Mouse (Mus musculus) lung, adult 2 months (tissue): ENCODE data around the gene Tmem256.

Source experiments
- CTCF ChIP-seq: fragments of 200-500 bp; IDR thresholded peaks from 2 replicates; pipeline ENCODE4 v1.5.1; 2011; ENCODE audit warnings: mild to moderate bottlenecking, low read length, control low read depth; ENCODE audit not compliant: insufficient read depth
- POLR2A ChIP-seq: fragments of 200-500 bp; IDR thresholded peaks from 2 replicates; pipeline ENCODE4 v1.6.1; 2011; ENCODE audit warnings: low read depth, mild to moderate bottlenecking, control low read depth, low read length, borderline replicate concordance; ENCODE audit errors: extremely low read depth

DNA sequence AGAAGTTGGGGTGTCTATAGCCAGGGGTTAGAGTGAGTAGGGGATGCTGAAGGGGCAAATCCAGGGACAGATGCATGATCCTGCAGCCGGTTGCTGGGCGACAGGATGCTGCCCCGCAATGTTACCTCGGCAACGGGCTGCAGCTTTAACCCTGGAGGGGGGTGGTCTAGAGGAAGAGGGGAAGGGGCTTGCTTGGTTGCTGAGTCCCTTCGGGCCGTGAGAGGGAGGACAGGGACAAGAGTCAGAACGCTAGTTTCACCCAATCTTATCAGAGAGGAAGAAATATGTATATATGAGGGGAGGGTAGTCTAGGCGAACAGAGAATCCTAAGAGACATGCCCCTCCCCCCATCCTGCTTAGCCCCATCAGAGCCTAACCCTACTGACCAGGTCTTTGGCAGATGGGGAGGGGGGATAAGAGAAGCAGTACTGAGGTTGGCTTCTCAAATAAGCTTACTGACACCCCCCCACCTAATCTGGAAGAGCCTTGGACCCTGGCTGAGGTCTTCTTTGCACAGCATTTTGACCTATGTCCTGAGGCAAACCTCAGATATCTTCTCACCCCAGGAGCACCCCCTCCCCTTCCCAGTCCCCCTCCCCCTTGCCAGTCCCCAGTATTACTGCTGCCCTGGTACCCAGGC lies 2.9 kb upstream of the Tmem256 start:
- TF ChIP-seq CTCF, result no peak
- TF ChIP-seq POLR2A, result no peak
